Mouse (Mus musculus): ENCODE data around the gene Dsn1. TPM values are rescaled to one million over a fixed set of nuclear protein-coding genes. Genes with fewer than 3 reads are reported as not detected.

The Dsn1 gene
- polyA plus RNA-seq, 1 experiment = 5.4 TPM

GRCm38 (mm10) chr2:156958496-156959252 is 48.3 kb downstream of the Dsn1 start:
- TF ChIP-seq POLR2A (IDR thresholded peaks at IDR 0.05; ENCODE audit: extremely low read depth, insufficient read depth, low read length) = no peak
- no peak for TF ChIP-seq CTCF (IDR thresholded peaks at IDR 0.05; ENCODE audit: extremely low read depth, insufficient read depth, low read length)
- H3K4me1 ChIP-seq (ENCODE audit: control insufficient read depth, insufficient read depth, low read length) = peaks cover 11% of the 10 kb centered on the region; the same call in 1 of the 2 replicates
- no peak overlapping the region for H3K27ac ChIP-seq (ENCODE audit: insufficient read depth, low read length)
- H3K4me3 ChIP-seq (ENCODE audit: insufficient read depth, low read length) = no peak overlapping the region

GRCm38 (mm10) chr2:156957035-156957434 is 49.9 kb downstream of the Dsn1 start:
- Histone ChIP-seq H3K4me3 (ENCODE audit: insufficient read depth, low read length) (no peak overlapping the region), H3K27ac (ENCODE audit: insufficient read depth, low read length) (no peak overlapping the region)
- no peak for TF ChIP-seq CTCF (IDR thresholded peaks at IDR 0.05; ENCODE audit: extremely low read depth, insufficient read depth, low read length)
- no peak for TF ChIP-seq POLR2A (IDR thresholded peaks at IDR 0.05; ENCODE audit: extremely low read depth, insufficient read depth, low read length)

GRCm38 (mm10) chr2:156956306-156956705 is 50.6 kb downstream of the Dsn1 start:
- Histone ChIP-seq H3K27ac (ENCODE audit: insufficient read depth, low read length) (no peak overlapping the region), H3K4me3 (ENCODE audit: insufficient read depth, low read length) (no peak overlapping the region), H3K4me1 (ENCODE audit: control insufficient read depth, insufficient read depth, low read length) (peaks cover 11% of the 10 kb centered on the region; the same call in 1 of the 2 replicates)
- TF ChIP-seq CTCF (IDR thresholded peaks at IDR 0.05; ENCODE audit: extremely low read depth, insufficient read depth, low read length) (no peak), POLR2A (IDR thresholded peaks at IDR 0.05; ENCODE audit: extremely low read depth, insufficient read depth, low read length) (no peak)

More at GRCm38 (mm10) chr2:156957035-156957434, 49.9 kb downstream of the Dsn1 start:
- peaks cover 11% of the 10 kb centered on the region; the same call in 1 of the 2 replicates for H3K4me1 ChIP-seq (ENCODE audit: control insufficient read depth, insufficient read depth, low read length)

- H3K27ac ChIP-seq (ENCODE audit: insufficient read depth, low read length) = no peak overlapping the region
- H3K4me1 ChIP-seq (ENCODE audit: control insufficient read depth, insufficient read depth, low read length) = peaks cover 10% of the 10 kb centered on the region; the same call in 1 of the 2 replicates
- no peak overlapping the region for H3K4me3 ChIP-seq (ENCODE audit: insufficient read depth, low read length)
- TF ChIP-seq POLR2A (IDR thresholded peaks at IDR 0.05; ENCODE audit: extremely low read depth, insufficient read depth, low read length) (no peak), CTCF (IDR thresholded peaks at IDR 0.05; ENCODE audit: extremely low read depth, insufficient read depth, low read length) (no peak)
Observed at GRCm38 (mm10) chr2:156954463-156954862, 52.5 kb downstream of the Dsn1 start.

GRCm38 (mm10) chr2:156951301-156952094 is 55.5 kb downstream of the Dsn1 start:
- TF ChIP-seq CTCF (IDR thresholded peaks at IDR 0.05; ENCODE audit: extremely low read depth, insufficient read depth, low read length) (no peak), POLR2A (IDR thresholded peaks at IDR 0.05; ENCODE audit: extremely low read depth, insufficient read depth, low read length) (no peak)
- H3K4me3 ChIP-seq (ENCODE audit: insufficient read depth, low read length) = no peak overlapping the region
- H3K27ac ChIP-seq (ENCODE audit: insufficient read depth, low read length) = 0 out of 2 replicates have a peak overlapping the region, but pooled peaks have one; percentile 4
- H3K4me1 ChIP-seq (ENCODE audit: control insufficient read depth, insufficient read depth, low read length) = 0 out of 2 replicates have a peak, but pooled peaks cover 2% of the 10 kb centered on the region

- Histone ChIP-seq H3K4me3 (ENCODE audit: insufficient read depth, low read length) (no peak overlapping the region), H3K27ac (ENCODE audit: insufficient read depth, low read length) (no peak overlapping the region), H3K4me1 (ENCODE audit: control insufficient read depth, insufficient read depth, low read length) (0 out of 2 replicates have a peak, but pooled peaks cover 2% of the 10 kb centered on the region)
- no peak for TF ChIP-seq POLR2A (IDR thresholded peaks at IDR 0.05; ENCODE audit: extremely low read depth, insufficient read depth, low read length)
- no peak for TF ChIP-seq CTCF (IDR thresholded peaks at IDR 0.05; ENCODE audit: extremely low read depth, insufficient read depth, low read length)
Observed at GRCm38 (mm10) chr2:156950816-156951215, 56.1 kb downstream of the Dsn1 start.

Other genes starting within 250 kb of the Dsn1 start
- gene Myl9, start 231.7 kb downstream of the Dsn1 start, polyA plus RNA-seq (2012; rRNA removed) = 46.3 and 47.7 TPM in 2 replicates
- gene Tgif2, start 167.1 kb downstream of the Dsn1 start, polyA plus RNA-seq (2012; rRNA removed) = 1.1 and 1.7 TPM in 2 replicates
- gene 4930518I15Rik, start 149.2 kb downstream of the Dsn1 start, polyA plus RNA-seq (2012; rRNA removed) = 3.0 and 4.0 TPM in 2 replicates
- 100 and 110 TPM in 2 replicates for gene Rab5if, start 144.0 kb downstream of the Dsn1 start, polyA plus RNA-seq (2012; rRNA removed)
- gene Sla2, start 120.0 kb downstream of the Dsn1 start, polyA plus RNA-seq (2012; rRNA removed) = 0.67 and 0.85 TPM in 2 replicates
- 585 and 611 TPM in 2 replicates for gene Ndrg3, start 15.1 kb downstream of the Dsn1 start, polyA plus RNA-seq (2012; rRNA removed)
- gene Soga1, start 72.1 kb upstream of the Dsn1 start, polyA plus RNA-seq (2012; rRNA removed) = 5.8 and 6.8 TPM in 2 replicates
- not detected in 2 replicates for gene Tldc2, start 79.9 kb upstream of the Dsn1 start, polyA plus RNA-seq (2012; rRNA removed)
- 14.7 and 15.9 TPM in 2 replicates for gene Samhd1, start 128.1 kb upstream of the Dsn1 start, polyA plus RNA-seq (2012; rRNA removed)
- 1.5 and 2.0 TPM in 2 replicates for gene Rbl1, start 197.4 kb upstream of the Dsn1 start, polyA plus RNA-seq (2012; rRNA removed)